Mouse (Mus musculus) liver, adult 2 months (tissue): ENCODE measurements around the gene Nfix. TPM values are rescaled to one million over a fixed set of nuclear protein-coding genes. Genes with fewer than 3 reads are reported as not detected.

ENCODE experiments used
- DNase-seq: peaks from one replicate; pipeline ENCODE4 v3.0.0-alpha.2; 2011; ENCODE audit warnings: low read depth, low spot score; ENCODE audit errors: extremely low read depth
- H3K27ac ChIP-seq: fragments of 200-500 bp; replicated peaks from 2 replicates; pipeline ENCODE4 v1.5.1; 2012; ENCODE audit warnings: low read depth, mild to moderate bottlenecking, control low read depth, inconsistent platforms, low read length; ENCODE audit not compliant: insufficient read depth
- H3K27me3 ChIP-seq: fragments of 200-500 bp; 2 replicates; pipeline ENCODE4 v1.6.1; 2012; ENCODE audit warnings: mild to moderate bottlenecking, moderate library complexity, low read length, inconsistent platforms; ENCODE audit not compliant: control insufficient read depth, insufficient read depth
- H3K36me3 ChIP-seq: fragments of 200-500 bp; 2 replicates; pipeline ENCODE4 v1.6.1; 2012; ENCODE audit warnings: low read length, inconsistent platforms; ENCODE audit not compliant: control insufficient read depth, insufficient read depth
- H3K4me1 ChIP-seq: fragments of 200-500 bp; 2 replicates; pipeline ENCODE4 v1.6.1; 2011; ENCODE audit warnings: low read length; ENCODE audit not compliant: control insufficient read depth, insufficient read depth
- H3K4me3 ChIP-seq: fragments of 200-500 bp; 2 replicates; pipeline ENCODE4 v1.5.1; 2011; ENCODE audit warnings: low read depth, mild to moderate bottlenecking, control low read depth, low read length, moderate library complexity; ENCODE audit not compliant: insufficient read depth
- H3K79me2 ChIP-seq: fragments of 200-500 bp; 2 replicates; pipeline ENCODE4 v1.6.1; 2012; ENCODE audit warnings: inconsistent platforms, mild to moderate bottlenecking, low read length, moderate library complexity; ENCODE audit not compliant: control insufficient read depth, insufficient read depth
- H3K9ac ChIP-seq: fragments of 200-500 bp; 2 replicates; pipeline ENCODE4 v1.6.1; 2012; ENCODE audit warnings: low read depth, mild to moderate bottlenecking, control low read depth, inconsistent platforms, low read length
- CTCF ChIP-seq: fragments of 200-500 bp; IDR thresholded peaks from 2 replicates; pipeline ENCODE4 v1.5.1; 2011; ENCODE audit warnings: low read depth, low read length, control low read depth
- POLR2A ChIP-seq: fragments of 200-500 bp; IDR thresholded peaks from 2 replicates; pipeline ENCODE4 v1.6.1; 2011; ENCODE audit warnings: low read length, control low read depth; ENCODE audit not compliant: insufficient read depth; ENCODE audit errors: extremely low read depth
- WGBS: fragments of 180-500 bp; shearing (Covaris S2); methylation state at CpG from one replicate; pipeline ENCODE4 v1.1.7; 2018; 5-methylcytosine and 5-hydroxymethylcytosine counted together
- polyA plus RNA-seq: library from polyadenylated mRNA; depleted of rRNA; stranded (reverse); fragments of >200 nt; gene quantifications from 2 replicates; pipeline ENCODE4 v1.2.3, GENCODE M21; 2012
- total RNA-seq: library from RNA; depleted of rRNA; stranded (reverse); fragments of >200 nt; gene quantifications from 2 replicates; pipeline ENCODE4 v1.2.3, GENCODE M21; 2014

Gene Nfix
- total and polyA plus RNA-seq, 2 experiments, result 20.7 to 32.9 TPM

GRCm38 (mm10) chr8:84774473-84774911 lies 25.7 kb downstream of the Nfix start:
- peak overlapping the region; percentile 2; the same call in 1 of the 2 replicates for H3K27ac ChIP-seq
- no peaks in the 10 kb centered on the region for H3K36me3 ChIP-seq
- no peaks in the 10 kb centered on the region for H3K27me3 ChIP-seq
- H3K4me3 ChIP-seq, result no peak overlapping the region
- TF ChIP-seq CTCF (no peak), POLR2A (no peak)
- 28% methylated on average over 9 of the region's 10 CpGs for WGBS
- DNase-seq, result no peak
- H3K4me1 ChIP-seq, result peaks cover 52% of the 10 kb centered on the region
- H3K9ac ChIP-seq, result no peak overlapping the region
- peaks cover 18% of the 10 kb centered on the region for H3K79me2 ChIP-seq

- TF ChIP-seq CTCF, result no peak
- TF ChIP-seq POLR2A, result no peak
- 3% methylated on average over 19 of the region's 19 CpGs for WGBS
- Histone ChIP-seq H3K79me2 (peaks cover 20% of the 10 kb centered on the region), H3K4me1 (peaks cover 52% of the 10 kb centered on the region), H3K27ac (no peak overlapping the region), H3K9ac (peak overlapping the region; percentile 15), H3K36me3 (no peaks in the 10 kb centered on the region), H3K27me3 (no peaks in the 10 kb centered on the region), H3K4me3 (peak overlapping the region; percentile 22; the same call in 1 of the 2 replicates)
- no peak for DNase-seq
These were observed 26.3 kb downstream of the Nfix start for GRCm38 (mm10) chr8:84773833-84774232.

- Histone ChIP-seq H3K79me2 (peaks cover 24% of the 10 kb centered on the region), H3K4me1 (peaks cover 49% of the 10 kb centered on the region), H3K27me3 (no peaks in the 10 kb centered on the region), H3K36me3 (no peaks in the 10 kb centered on the region), H3K4me3 (no peak overlapping the region), H3K27ac (peak overlapping the region; percentile 39), H3K9ac (no peak overlapping the region)
- DNase-seq, result no peak
- WGBS, result 24% methylated on average over 9 of the region's 9 CpGs
- TF ChIP-seq POLR2A (no peak), CTCF (no peak)
These were observed 26.8 kb downstream of the Nfix start for GRCm38 (mm10) chr8:84773304-84773703.

- H3K27ac ChIP-seq, result peak overlapping the region; percentile 43
- H3K4me1 ChIP-seq, result peaks cover 46% of the 10 kb centered on the region
- peak; percentile 74 for DNase-seq
- 16% methylated on average over 3 of the region's 3 CpGs for WGBS
- H3K79me2 ChIP-seq, result peaks cover 28% of the 10 kb centered on the region
- no peaks in the 10 kb centered on the region for H3K27me3 ChIP-seq
- no peak overlapping the region for H3K4me3 ChIP-seq
- no peak overlapping the region for H3K9ac ChIP-seq
- TF ChIP-seq CTCF, result no peak
- TF ChIP-seq POLR2A, result no peak
- no peaks in the 10 kb centered on the region for H3K36me3 ChIP-seq
These were observed 27.5 kb downstream of the Nfix start for GRCm38 (mm10) chr8:84772628-84773027.

GRCm38 (mm10) chr8:84771941-84772378 lies 28.2 kb downstream of the Nfix start:
- DNase-seq, result no peak
- peaks cover 42% of the 10 kb centered on the region for H3K4me1 ChIP-seq
- no peaks in the 10 kb centered on the region for H3K36me3 ChIP-seq
- no peaks in the 10 kb centered on the region for H3K27me3 ChIP-seq
- H3K27ac ChIP-seq, result peak overlapping the region; percentile 96; the same call in 1 of the 2 replicates
- no peak overlapping the region for H3K4me3 ChIP-seq
- WGBS, result 73% methylated on average over 34 of the region's 34 CpGs
- peaks cover 32% of the 10 kb centered on the region for H3K79me2 ChIP-seq
- H3K9ac ChIP-seq, result no peak overlapping the region
- no peak for TF ChIP-seq CTCF
- no peak for TF ChIP-seq POLR2A

- H3K36me3 ChIP-seq, result no peaks in the 10 kb centered on the region
- H3K4me1 ChIP-seq, result peaks cover 44% of the 10 kb centered on the region
- no peak overlapping the region for H3K4me3 ChIP-seq
- DNase-seq, result no peak
- peak overlapping the region; percentile 58 for H3K9ac ChIP-seq
- WGBS, result 26% methylated on average over 5 of the region's 5 CpGs
- H3K27ac ChIP-seq, result peak overlapping the region; percentile 96
- peaks cover 35% of the 10 kb centered on the region for H3K79me2 ChIP-seq
- no peaks in the 10 kb centered on the region for H3K27me3 ChIP-seq
- no peak for TF ChIP-seq CTCF
- TF ChIP-seq POLR2A, result no peak
These were observed 29.0 kb downstream of the Nfix start for GRCm38 (mm10) chr8:84771000-84771687.
